16 mouse cellular contexts compared by ENCODE assay signal in the genomic region with DNA sequence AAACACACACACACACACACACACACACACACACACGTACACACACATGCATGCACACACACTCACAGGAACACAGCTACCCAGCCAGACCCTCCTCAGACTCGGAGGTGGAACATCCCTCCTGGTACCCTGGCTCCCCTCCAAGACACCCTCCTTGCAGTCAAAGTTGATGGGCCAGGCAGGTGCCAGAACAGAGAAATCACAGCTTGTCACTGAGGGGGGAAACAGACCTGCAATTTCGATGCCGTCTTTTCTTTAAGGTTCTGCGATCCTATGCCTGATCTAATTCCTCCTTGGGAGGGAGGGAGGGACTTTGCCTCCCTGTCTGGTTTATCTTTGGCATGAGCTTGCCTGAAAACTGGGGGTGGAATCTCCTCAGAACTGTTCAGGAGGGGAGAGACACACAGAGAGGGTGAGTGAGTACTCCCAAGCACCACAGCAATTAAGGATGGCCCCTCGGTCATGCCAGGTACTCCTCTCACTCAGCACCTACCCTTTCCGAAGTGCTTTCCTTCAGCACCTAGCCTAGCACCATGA. TPM values are rescaled to one million over a fixed set of nuclear protein-coding genes. Genes with fewer than 3 reads are reported as not detected.
DNase-seq lines count a peak whose midpoint lies in the region; ATAC-seq and TF ChIP-seq lines count a peak whose summit lies in the region.
"Had no signal": no experiment of that assay in that cellular context is flagged by ENCODE, and none has a peak within 500 bp of the region (broad histone marks: within the 10 kb centered on the region; RNA-seq: fewer than 3 reads in every experiment).

No protein-coding gene starts in this region.

- H3K36me3 ChIP-seq in embryonic facial prominence, embryonic 14.5 days (ENCODE audit: control insufficient read depth, insufficient read depth, low read length), result no peaks in the 10 kb centered on the region
- no peaks in the 10 kb centered on the region for H3K36me3 ChIP-seq in intestine, embryonic 16.5 days (ENCODE audit: control insufficient read depth, insufficient read depth, low read length)
- H3K36me3 ChIP-seq: hindbrain, embryonic 15.5 days; limb, embryonic 13.5 days had no signal

- peak overlapping the region; percentile 60 for H3K4me3 ChIP-seq in layer of hippocampus, adult 2 months
- H3K4me3 ChIP-seq in embryonic facial prominence, embryonic 14.5 days (ENCODE audit: low read depth, low read length), result no peak overlapping the region
- H3K4me3 ChIP-seq in intestine, embryonic 16.5 days (ENCODE audit: low read length), result no peak overlapping the region
- H3K4me3 ChIP-seq: hindbrain, embryonic 15.5 days; limb, embryonic 13.5 days had no signal

- no peak overlapping the region for H3K4me2 ChIP-seq in embryonic facial prominence, embryonic 14.5 days (ENCODE audit: low read depth, low read length)
- H3K4me2 ChIP-seq in intestine, embryonic 16.5 days (ENCODE audit: low read depth, low read length), result no peak overlapping the region
- H3K4me2 ChIP-seq: hindbrain, embryonic 15.5 days; limb, embryonic 13.5 days had no signal

- H3K27ac ChIP-seq in layer of hippocampus, adult 2 months, result peak overlapping the region; percentile 96
- H3K27ac ChIP-seq in embryonic facial prominence, embryonic 14.5 days (replicated peaks; ENCODE audit: low read depth, low read length), result no peak overlapping the region
- H3K27ac ChIP-seq in intestine, embryonic 16.5 days (ENCODE audit: low read length), result no peak overlapping the region
- H3K27ac ChIP-seq: hindbrain, embryonic 15.5 days; limb, embryonic 13.5 days had no signal

- ATAC-seq in embryonic facial prominence, embryonic 14.5 days (ENCODE audit: low read depth), result no peak
- ATAC-seq in CD4-positive, CD25-positive, alpha-beta regulatory T cell, adult 4 months, result no peak
- no peak for ATAC-seq in intestine, embryonic 16.5 days
- ATAC-seq: liver, postnatal 0 days; midbrain, embryonic 16.5 days had no signal

- no peaks in the 10 kb centered on the region for H3K4me1 ChIP-seq in embryonic facial prominence, embryonic 14.5 days (ENCODE audit: control insufficient read depth, insufficient read depth, low read length)
- peaks cover 7% of the 10 kb centered on the region for H3K4me1 ChIP-seq in intestine, embryonic 16.5 days (ENCODE audit: control insufficient read depth, insufficient read depth, low read length)

- no peak for DNase-seq in layer of hippocampus, adult 2 months (ENCODE audit: low spot score in 2 of 2)
- DNase-seq in layer of hippocampus, postnatal 36 days, result no peak
- peak; percentile 85 for DNase-seq in brain, adult 2 months (ENCODE audit: low read depth, low spot score)
- peak; percentile 49 to 64 for DNase-seq in cerebellum, adult 18-20 months
- peak; percentile 16 for DNase-seq in embryonic facial prominence, embryonic 14.5 days (ENCODE audit: low spot score)
- DNase-seq: gastrocnemius, postnatal 10 days; heart, postnatal 10 days; liver, postnatal 0 days; lung, postnatal 4 days had no signal

- no peak for TF ChIP-seq CTCF in layer of hippocampus, adult 2 months (conservative IDR thresholded peaks at IDR 0.05)

- 56% methylated on average over 7 of the region's 7 CpGs for WGBS in embryonic facial prominence, embryonic 14.5 days
- WGBS in intestine, embryonic 16.5 days, result 64% methylated on average over 7 of the region's 7 CpGs

- no peak overlapping the region for H3K9ac ChIP-seq in embryonic facial prominence, embryonic 14.5 days (ENCODE audit: low read depth, low read length)
- no peak overlapping the region for H3K9ac ChIP-seq in intestine, embryonic 16.5 days (ENCODE audit: low read depth, low read length)
- H3K9ac ChIP-seq: hindbrain, embryonic 15.5 days; limb, embryonic 13.5 days; liver, postnatal 0 days had no signal

- H3K9me3 ChIP-seq in embryonic facial prominence, embryonic 14.5 days (ENCODE audit: control insufficient read depth, low read length), result no peaks in the 10 kb centered on the region
- no peaks in the 10 kb centered on the region for H3K9me3 ChIP-seq in intestine, embryonic 16.5 days (ENCODE audit: control insufficient read depth, low read length)
- H3K9me3 ChIP-seq: hindbrain, embryonic 15.5 days; limb, embryonic 13.5 days had no signal

- 0 out of 2 replicates have a peak, but pooled peaks cover 5% of the 10 kb centered on the region for H3K27me3 ChIP-seq in embryonic facial prominence, embryonic 14.5 days (replicated peaks; ENCODE audit: control insufficient read depth, insufficient read depth, low read length)
- H3K27me3 ChIP-seq in intestine, embryonic 16.5 days (replicated peaks; ENCODE audit: control insufficient read depth, insufficient read depth, low read length), result no peaks in the 10 kb centered on the region; the same call in 1 of the 2 replicates
- H3K27me3 ChIP-seq: hindbrain, embryonic 15.5 days had no signal

RNA-seq across cellular contexts. Expression of a gene that starts 1.6 kb away (rescaled TPM):
- total RNA-seq in layer of hippocampus, adult 2 months (2021), result 10 to 100 TPM; 25.2 to 25.8 TPM
- 10 to 100 TPM; 21.6 to 25.1 TPM for total RNA-seq in layer of hippocampus, postnatal 36 days (2021)
- polyA plus RNA-seq in embryonic facial prominence, embryonic 14.5 days (2014; fragmentation: Nextera tagmentation; extraction: Ambion mirVana), result 0.14 TPM in 1 of 2 replicates, not detected in the other
- polyA plus RNA-seq in CD4-positive, CD25-positive, alpha-beta regulatory T cell, adult 4 months (2017; shearing (Covaris generic)), result not detected
- polyA plus RNA-seq in intestine, embryonic 16.5 days (2015; fragmentation: Nextera tagmentation; extraction: Ambion mirVana), result 0.23 and 0.24 TPM in 2 replicates
- total RNA-seq: heart, adult 8-10 months had no signal
- polyA plus RNA-seq: limb, embryonic 13.5 days; liver, postnatal 0 days had no signal

RNA-seq across cellular contexts. Expression of a gene that starts 11.6 kb away (rescaled TPM):
- 1 to 10 TPM; 4.5 to 5.2 TPM for total RNA-seq in layer of hippocampus, adult 2 months (2021)
- 1 to 10 TPM; 3.5 to 4.4 TPM for total RNA-seq in layer of hippocampus, postnatal 36 days (2021)
- 64.1 and 67.5 TPM in 2 replicates for polyA plus RNA-seq in embryonic facial prominence, embryonic 14.5 days (2014; fragmentation: Nextera tagmentation; extraction: Ambion mirVana)
- polyA plus RNA-seq in CD4-positive, CD25-positive, alpha-beta regulatory T cell, adult 4 months (2017; shearing (Covaris generic)), result 10 to 100 TPM; 10.2 to 14.3 TPM
- polyA plus RNA-seq in intestine, embryonic 16.5 days (2015; fragmentation: Nextera tagmentation; extraction: Ambion mirVana), result 24.0 and 25.5 TPM in 2 replicates

RNA-seq across cellular contexts. Expression of a gene that starts 29.7 kb away (rescaled TPM):
- 1 to 10 TPM; 2.2 to 3.7 TPM for total RNA-seq in layer of hippocampus, adult 2 months (2021)
- 1 to 10 TPM; 2.0 to 2.7 TPM for total RNA-seq in layer of hippocampus, postnatal 36 days (2021)
- 27.9 and 29.2 TPM in 2 replicates for polyA plus RNA-seq in embryonic facial prominence, embryonic 14.5 days (2014; fragmentation: Nextera tagmentation; extraction: Ambion mirVana)
- 1,000 to 10,000 TPM; 2,983 to 4,093 TPM for polyA plus RNA-seq in CD4-positive, CD25-positive, alpha-beta regulatory T cell, adult 4 months (2017; shearing (Covaris generic))
- 19.9 and 25.1 TPM in 2 replicates for polyA plus RNA-seq in intestine, embryonic 16.5 days (2015; fragmentation: Nextera tagmentation; extraction: Ambion mirVana)

RNA-seq across cellular contexts. Expression of a gene that starts 47.8 kb away (rescaled TPM):
- total RNA-seq in layer of hippocampus, adult 2 months (2021), result under 1 TPM in 1 of 2 experiments, not detected in 1; 0.20 TPM
- total RNA-seq in layer of hippocampus, postnatal 36 days (2021), result under 1 TPM; 0.17 to 0.18 TPM
- polyA plus RNA-seq in embryonic facial prominence, embryonic 14.5 days (2014; fragmentation: Nextera tagmentation; extraction: Ambion mirVana), result 0.42 and 0.55 TPM in 2 replicates
- 100 to 1,000 TPM; 529 to 771 TPM for polyA plus RNA-seq in CD4-positive, CD25-positive, alpha-beta regulatory T cell, adult 4 months (2017; shearing (Covaris generic))
- polyA plus RNA-seq in intestine, embryonic 16.5 days (2015; fragmentation: Nextera tagmentation; extraction: Ambion mirVana), result 1.8 and 2.1 TPM in 2 replicates
- polyA plus RNA-seq: neural tube, embryonic 11.5 days had no signal

RNA-seq across cellular contexts. Expression of a gene that starts 54.0 kb away (rescaled TPM):
- total RNA-seq in layer of hippocampus, adult 2 months (2021), result 10 to 100 TPM; 24.7 to 25.2 TPM
- 10 to 100 TPM; 22.2 to 23.7 TPM for total RNA-seq in layer of hippocampus, postnatal 36 days (2021)
- polyA plus RNA-seq in embryonic facial prominence, embryonic 14.5 days (2014; fragmentation: Nextera tagmentation; extraction: Ambion mirVana), result 6.9 and 7.2 TPM in 2 replicates
- 100 to 1,000 TPM; 299 to 603 TPM for polyA plus RNA-seq in CD4-positive, CD25-positive, alpha-beta regulatory T cell, adult 4 months (2017; shearing (Covaris generic))
- 7.2 and 8.5 TPM in 2 replicates for polyA plus RNA-seq in intestine, embryonic 16.5 days (2015; fragmentation: Nextera tagmentation; extraction: Ambion mirVana)

Comparison
In these comparisons a context has a peak if more than half of its experiments do, and no peak if none do; other contexts are left out.
1. DNase-seq: peak in brain, adult 2 months (single experiment), cerebellum, adult 18-20 months (2 of 2) and embryonic facial prominence, embryonic 14.5 days (single experiment); none in layer of hippocampus, adult 2 months (0 of 2) and layer of hippocampus, postnatal 36 days (0 of 2).
2. RNA of a gene that starts 29.7 kb away (polyA plus RNA-seq): 2,983 to 4,093 TPM in CD4-positive, CD25-positive, alpha-beta regulatory T cell, adult 4 months; 27.9 to 29.2 TPM in embryonic facial prominence, embryonic 14.5 days and 19.9 to 25.1 TPM in intestine, embryonic 16.5 days; every median in the first group is over 10 times any median in the second.